Mouse (Mus musculus): ENCODE data around the gene Rft1. TPM values are rescaled to one million over a fixed set of nuclear protein-coding genes. Genes with fewer than 3 reads are reported as not detected.
A peak's percentile ranks its signal among the peaks of the same experiment; 100 is the strongest.

Rft1 gene
- polyA plus RNA-seq (2016; fragmentation: Nextera tagmentation; extraction: Ambion mirVana): 5.9 and 6.5 TPM in 2 replicates

DNA sequence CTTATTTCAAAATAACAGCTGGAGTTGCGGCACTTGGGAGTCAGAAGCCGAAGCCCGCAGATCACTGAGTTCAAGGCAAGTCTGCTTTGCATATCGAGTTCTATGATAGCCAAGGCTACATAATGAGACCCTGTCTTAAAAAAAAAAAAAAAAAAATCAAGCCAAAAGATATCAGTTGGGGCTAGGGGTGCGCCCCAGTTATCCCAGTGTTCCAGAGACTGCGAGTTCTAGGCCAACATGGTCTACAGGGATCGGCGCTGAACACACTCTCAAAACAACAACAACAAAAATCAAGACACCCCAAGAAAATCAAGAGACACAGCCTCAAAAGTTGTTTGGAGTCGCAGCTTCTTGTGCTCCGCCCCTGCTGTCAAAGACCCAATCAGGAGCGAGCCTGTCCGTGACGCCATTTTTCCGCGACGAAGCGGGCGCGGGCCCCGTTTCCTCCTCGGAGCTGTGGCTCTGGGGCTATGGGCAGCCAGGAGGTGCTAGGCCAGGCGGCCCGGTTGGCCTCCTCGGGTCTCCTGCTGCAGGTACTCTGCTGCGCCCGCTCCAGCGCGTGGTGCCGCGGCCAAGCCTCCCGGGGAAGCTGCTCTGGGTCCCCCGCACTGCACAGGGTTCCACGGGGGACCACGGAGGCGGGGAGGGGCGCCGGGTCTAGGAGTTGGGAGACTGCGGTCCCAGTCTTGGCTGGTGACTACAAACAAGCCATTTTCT lies at the start of gene Rft1:
Gene Rft1 (plus strand): TSS at position 418 of the 717 bp plus-strand sequence.
- Histone ChIP-seq H3K9me3 (replicated peaks) (no peaks in the 10 kb centered on the region), H3K36me3 (peaks cover 1% of the 10 kb centered on the region; the same call in 1 of the 2 replicates), H3K27ac (peak within 1 kb of the TSS; percentile 86), H3K27me3 (replicated peaks) (no peaks in the 10 kb centered on the region), H3K4me1 (peaks cover 19% of the 10 kb centered on the region), H3K4me3 (peak within 1 kb of the TSS; percentile 97), H3K4me2 (peak within 1 kb of the TSS; percentile 80), H3K9ac (peak within 1 kb of the TSS; percentile 94)
- ATAC-seq: peak; percentile 93
- WGBS (ENCODE audit: insufficient replicate concordance): 2% methylated on average over 38 of the region's 38 CpGs

- Histone ChIP-seq H3K4me2 (no peak overlapping the region), H3K9ac (no peak overlapping the region), H3K4me1 (peaks cover 15% of the 10 kb centered on the region), H3K4me3 (no peak overlapping the region), H3K27me3 (replicated peaks) (no peaks in the 10 kb centered on the region), H3K36me3 (peaks cover 52% of the 10 kb centered on the region), H3K27ac (no peak overlapping the region), H3K9me3 (replicated peaks) (no peaks in the 10 kb centered on the region)
- ATAC-seq: no peak
- 83% methylated on average over 5 of the region's 5 CpGs for WGBS (ENCODE audit: insufficient replicate concordance)
Observed at GRCm38 (mm10) chr14:30606817-30607216, 47.3 kb upstream of the Rft1 start.

DNA sequence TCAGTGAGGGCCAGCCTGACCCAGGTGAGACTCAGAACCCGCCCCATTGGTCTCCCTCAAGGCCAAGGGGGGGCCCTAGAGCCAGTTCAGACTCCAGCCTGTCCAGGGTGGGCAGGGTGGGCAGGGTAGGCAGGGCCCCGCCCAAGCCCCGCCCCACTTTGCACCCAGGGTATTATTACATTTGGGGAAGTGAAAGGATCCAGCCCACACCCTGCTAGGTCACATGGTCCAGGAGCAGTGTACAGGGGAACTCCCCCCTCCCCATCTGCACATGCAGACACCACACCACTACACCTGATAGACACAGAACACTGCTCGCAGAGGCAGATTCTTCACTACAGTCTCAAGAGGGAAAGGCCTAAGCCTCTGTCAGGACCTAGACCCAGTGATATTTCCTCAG lies 46.5 kb upstream of the Rft1 start:
- Histone ChIP-seq H3K27me3 (replicated peaks) (no peaks in the 10 kb centered on the region), H3K4me2 (no peak overlapping the region), H3K4me1 (peaks cover 23% of the 10 kb centered on the region), H3K27ac (no peak overlapping the region), H3K9ac (no peak overlapping the region), H3K4me3 (no peak overlapping the region), H3K9me3 (replicated peaks) (no peaks in the 10 kb centered on the region), H3K36me3 (peaks cover 44% of the 10 kb centered on the region)
- ATAC-seq: no peak
- WGBS (ENCODE audit: insufficient replicate concordance): 47% methylated on average over 4 of the region's 4 CpGs

DNA sequence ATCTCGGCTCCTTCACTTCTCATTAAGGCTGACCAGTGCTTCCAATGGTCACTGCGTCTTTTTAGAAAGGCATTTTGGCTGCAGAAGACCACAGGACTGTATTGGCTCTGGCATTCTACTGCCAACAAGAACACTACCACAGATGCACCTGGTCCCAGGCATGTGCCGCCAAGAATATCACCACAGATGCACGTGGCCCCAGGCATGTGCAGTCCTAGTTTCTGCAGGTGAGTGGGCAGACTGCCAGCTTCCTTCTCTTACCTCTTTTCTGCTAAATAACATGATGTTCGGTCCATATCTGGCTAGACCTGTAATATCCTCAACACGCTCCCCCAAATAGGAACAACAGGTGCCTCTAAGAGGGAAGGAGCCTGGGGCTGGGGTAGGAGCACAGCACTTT lies 46.0 kb upstream of the Rft1 start:
- Histone ChIP-seq H3K36me3 (peaks cover 44% of the 10 kb centered on the region), H3K4me2 (no peak overlapping the region), H3K9ac (no peak overlapping the region), H3K4me3 (no peak overlapping the region), H3K27me3 (replicated peaks) (no peaks in the 10 kb centered on the region), H3K4me1 (peaks cover 27% of the 10 kb centered on the region), H3K27ac (no peak overlapping the region), H3K9me3 (replicated peaks) (no peaks in the 10 kb centered on the region)
- WGBS (ENCODE audit: insufficient replicate concordance): 80% methylated on average over 6 of the region's 6 CpGs
- ATAC-seq: no peak

DNA sequence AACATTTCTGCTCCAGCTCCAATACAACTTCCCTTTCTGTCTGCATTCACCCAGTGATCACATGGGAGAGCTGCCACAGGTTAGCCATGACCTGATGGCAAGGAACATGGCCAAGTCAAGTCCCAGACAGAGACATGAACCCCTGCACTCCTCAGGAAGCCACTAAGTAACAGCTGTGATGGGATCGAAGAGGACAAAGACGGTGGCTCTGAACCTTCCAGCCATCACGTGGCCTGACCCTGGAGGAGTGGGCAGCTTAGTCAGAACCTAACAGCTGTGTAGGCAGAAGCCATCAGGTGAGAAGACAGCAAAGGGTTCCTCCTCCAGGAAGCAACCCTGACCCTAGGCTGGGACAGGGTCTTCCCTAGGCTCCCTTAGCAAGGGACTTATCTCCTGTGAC lies 44.7 kb upstream of the Rft1 start:
- ATAC-seq: no peak
- H3K36me3 ChIP-seq: peaks cover 37% of the 10 kb centered on the region

DNA sequence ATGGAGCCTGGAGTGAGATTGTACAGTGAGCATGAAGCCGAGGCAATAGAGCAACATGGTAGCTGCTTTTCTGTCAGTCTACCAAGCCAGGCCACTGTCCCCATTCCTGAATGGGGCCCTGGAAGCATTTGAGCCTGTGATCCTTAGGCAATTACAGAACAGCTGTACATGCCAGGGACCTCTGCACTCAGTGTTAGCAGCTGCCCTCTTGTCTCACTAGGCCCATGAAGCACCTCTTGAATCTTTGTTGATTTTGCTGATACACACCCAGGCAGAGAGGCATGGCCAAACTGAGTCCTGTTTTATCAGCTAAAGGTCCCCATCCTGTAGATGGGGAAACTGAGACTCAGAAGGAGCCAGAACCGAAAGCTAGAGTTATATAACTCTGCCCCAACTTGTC lies 43.9 kb upstream of the Rft1 start:
- no peak overlapping the region for H3K4me2 ChIP-seq
- H3K9me3 ChIP-seq (replicated peaks): no peaks in the 10 kb centered on the region
- H3K9ac ChIP-seq: no peak overlapping the region
- ATAC-seq: no peak
- no peaks in the 10 kb centered on the region for H3K27me3 ChIP-seq (replicated peaks)
- no peak overlapping the region for H3K4me3 ChIP-seq
- no peak overlapping the region for H3K27ac ChIP-seq
- H3K36me3 ChIP-seq: peaks cover 33% of the 10 kb centered on the region
- peaks cover 28% of the 10 kb centered on the region for H3K4me1 ChIP-seq
- 64% methylated on average over 2 of the region's 2 CpGs for WGBS (ENCODE audit: insufficient replicate concordance)

More for the DNA sequence above, 44.7 kb upstream of the Rft1 start:
- Histone ChIP-seq H3K9ac (no peak overlapping the region), H3K4me2 (no peak overlapping the region), H3K27ac (no peak overlapping the region), H3K9me3 (replicated peaks) (no peaks in the 10 kb centered on the region), H3K4me1 (peaks cover 27% of the 10 kb centered on the region), H3K27me3 (replicated peaks) (no peaks in the 10 kb centered on the region), H3K4me3 (no peak overlapping the region)
- 79% methylated on average over 3 of the region's 3 CpGs for WGBS (ENCODE audit: insufficient replicate concordance)

- no peak overlapping the region for H3K9ac ChIP-seq
Observed at GRCm38 (mm10) chr14:30610940-30611339, 43.2 kb upstream of the Rft1 start.

GRCm38 (mm10) chr14:30612523-30612922 lies 41.6 kb upstream of the Rft1 start:
- Histone ChIP-seq H3K36me3 (peaks cover 21% of the 10 kb centered on the region), H3K4me3 (no peak overlapping the region), H3K4me1 (peaks cover 47% of the 10 kb centered on the region), H3K27ac (no peak overlapping the region), H3K9me3 (replicated peaks) (no peaks in the 10 kb centered on the region), H3K27me3 (replicated peaks) (no peaks in the 10 kb centered on the region), H3K4me2 (no peak overlapping the region), H3K9ac (no peak overlapping the region)
- no peak for ATAC-seq
- 15% methylated on average over 7 of the region's 7 CpGs for WGBS (ENCODE audit: insufficient replicate concordance)

More at GRCm38 (mm10) chr14:30610940-30611339, 43.2 kb upstream of the Rft1 start:
- H3K4me1 ChIP-seq: peaks cover 34% of the 10 kb centered on the region
- no peaks in the 10 kb centered on the region for H3K27me3 ChIP-seq (replicated peaks)
- H3K4me3 ChIP-seq: no peak overlapping the region
- WGBS (ENCODE audit: insufficient replicate concordance): 66% methylated on average over 3 of the region's 3 CpGs
- no peak overlapping the region for H3K4me2 ChIP-seq
- no peak for ATAC-seq
- peaks cover 29% of the 10 kb centered on the region for H3K36me3 ChIP-seq
- no peaks in the 10 kb centered on the region for H3K9me3 ChIP-seq (replicated peaks)
- no peak overlapping the region for H3K27ac ChIP-seq

GRCm38 (mm10) chr14:30612962-30613715 lies 41.0 kb upstream of the Rft1 start:
- peaks cover 16% of the 10 kb centered on the region for H3K36me3 ChIP-seq
- H3K9me3 ChIP-seq (replicated peaks): no peaks in the 10 kb centered on the region
- H3K4me1 ChIP-seq: peaks cover 46% of the 10 kb centered on the region
- no peaks in the 10 kb centered on the region for H3K27me3 ChIP-seq (replicated peaks)
- H3K9ac ChIP-seq: no peak overlapping the region
- WGBS (ENCODE audit: insufficient replicate concordance): 72% methylated on average over 2 of the region's 2 CpGs
- no peak overlapping the region for H3K27ac ChIP-seq
- no peak overlapping the region for H3K4me2 ChIP-seq
- ATAC-seq: no peak
- H3K4me3 ChIP-seq: no peak overlapping the region

- H3K36me3 ChIP-seq: peaks cover 5% of the 10 kb centered on the region; the same call in 1 of the 2 replicates
- H3K9me3 ChIP-seq (replicated peaks): no peaks in the 10 kb centered on the region
- ATAC-seq: peak; percentile 22; the same call in 1 of the 2 replicates
- H3K4me3 ChIP-seq: no peak overlapping the region
- H3K27ac ChIP-seq: no peak overlapping the region
- no peaks in the 10 kb centered on the region for H3K27me3 ChIP-seq (replicated peaks)
- H3K4me2 ChIP-seq: no peak overlapping the region
- H3K9ac ChIP-seq: no peak overlapping the region
- WGBS (ENCODE audit: insufficient replicate concordance): 31% methylated on average over 2 of the region's 2 CpGs
- H3K4me1 ChIP-seq: peaks cover 74% of the 10 kb centered on the region
Observed at GRCm38 (mm10) chr14:30616751-30617150, 37.4 kb upstream of the Rft1 start.

DNA sequence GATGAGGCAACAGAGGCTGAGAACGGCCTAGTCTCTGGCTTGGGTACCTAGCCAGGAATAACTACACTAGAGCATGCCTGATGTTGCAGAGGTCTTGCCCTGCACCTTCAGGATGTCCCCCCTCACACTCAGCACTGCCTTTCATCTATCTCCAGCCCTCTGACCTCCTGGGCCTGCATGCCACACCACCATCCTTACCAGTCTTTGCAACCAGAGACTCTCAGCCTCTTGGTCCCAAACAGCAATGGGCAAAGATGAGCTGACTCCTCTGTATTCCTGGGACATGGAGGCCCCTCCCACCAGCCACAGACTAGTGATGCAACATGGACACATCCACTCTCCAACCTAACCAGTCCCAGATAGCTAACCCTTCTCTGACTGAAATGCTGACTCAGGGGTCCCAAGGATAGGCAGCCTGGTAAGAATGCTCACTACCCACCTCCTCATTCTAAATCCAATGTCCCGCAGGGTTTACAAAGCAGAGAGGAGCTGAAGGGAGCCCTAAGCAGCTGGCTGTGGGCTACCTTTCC lies 35.3 kb upstream of the Rft1 start:
- no peak overlapping the region for H3K9ac ChIP-seq
- WGBS (ENCODE audit: insufficient replicate concordance): 81% methylated on average over 2 of the region's 2 CpGs
- H3K4me1 ChIP-seq: peaks cover 73% of the 10 kb centered on the region
- no peaks in the 10 kb centered on the region for H3K9me3 ChIP-seq (replicated peaks)
- H3K27me3 ChIP-seq (replicated peaks): no peaks in the 10 kb centered on the region
- ATAC-seq: no peak
- no peak overlapping the region for H3K4me3 ChIP-seq
- peak overlapping the region; percentile 22; the same call in 1 of the 2 replicates for H3K27ac ChIP-seq
- no peak overlapping the region for H3K4me2 ChIP-seq
- peaks cover 5% of the 10 kb centered on the region; the same call in 1 of the 2 replicates for H3K36me3 ChIP-seq
